Mouse (Mus musculus): ENCODE results near the gene Med8. TPM values are rescaled to one million over a fixed set of nuclear protein-coding genes. Genes with fewer than 3 reads are reported as not detected.
A peak's percentile ranks its signal among the peaks of the same experiment; 100 is the strongest.

The Med8 gene
- 144 and 154 TPM in 2 replicates for polyA plus RNA-seq (2016; fragmentation: Nextera tagmentation; extraction: Ambion mirVana)

GRCm38 (mm10) chr4:118409142-118409900 is at the start of gene Med8, which contains the start of gene Szt2:
Gene Med8, plus strand, starts transcription at chr4:118409337.
Gene Szt2, minus strand, starts transcription at chr4:118409273.
- Histone ChIP-seq H3K36me3 (replicated peaks) (peaks cover 40% of the 10 kb centered on the region), H3K4me3 (replicated peaks) (peak within 1 kb of the TSS; percentile 93), H3K4me1 (peaks cover 21% of the 10 kb centered on the region), H3K9me3 (no peaks in the 10 kb centered on the region), H3K27me3 (no peaks in the 10 kb centered on the region), H3K9ac (peak within 1 kb of the TSS; percentile 92), H3K4me2 (peak within 1 kb of the TSS; percentile 87), H3K27ac (0 out of 2 replicates have a peak within 1 kb of the TSS, but pooled peaks have one; percentile 36)
- under 1% methylated on average over 53 of the region's 53 CpGs for WGBS
- ATAC-seq (ENCODE audit: low FRiP score): peak; percentile 97

GRCm38 (mm10) chr4:118359896-118360720 is 49.0 kb upstream of the Med8 start:
- Histone ChIP-seq H3K27me3 (0 out of 2 replicates have a peak, but pooled peaks cover 8% of the 10 kb centered on the region), H3K4me2 (peak overlapping the region; percentile 79), H3K9ac (peak overlapping the region; percentile 75), H3K27ac (peak overlapping the region; percentile 87), H3K4me3 (replicated peaks) (peak overlapping the region; percentile 60), H3K9me3 (no peaks in the 10 kb centered on the region), H3K4me1 (peaks cover 13% of the 10 kb centered on the region), H3K36me3 (replicated peaks) (peaks cover 34% of the 10 kb centered on the region)
- ATAC-seq (ENCODE audit: low FRiP score): peak; percentile 86
- WGBS: 1% methylated on average over 54 of the region's 54 CpGs

- H3K4me1 ChIP-seq: peaks cover 13% of the 10 kb centered on the region
- no peak overlapping the region for H3K4me3 ChIP-seq (replicated peaks)
- H3K4me2 ChIP-seq: no peak overlapping the region
- no peak for ATAC-seq (ENCODE audit: low FRiP score)
- H3K27ac ChIP-seq: no peak overlapping the region
- 0 out of 2 replicates have a peak, but pooled peaks cover 8% of the 10 kb centered on the region for H3K27me3 ChIP-seq
- H3K36me3 ChIP-seq (replicated peaks): peaks cover 48% of the 10 kb centered on the region
- no peak overlapping the region for H3K9ac ChIP-seq
- H3K9me3 ChIP-seq: no peaks in the 10 kb centered on the region
- 86% methylated on average over 5 of the region's 5 CpGs for WGBS
These were observed 47.7 kb upstream of the Med8 start for GRCm38 (mm10) chr4:118361451-118361850.

- H3K4me3 ChIP-seq (replicated peaks): no peak overlapping the region
- peaks cover 57% of the 10 kb centered on the region for H3K36me3 ChIP-seq (replicated peaks)
- no peaks in the 10 kb centered on the region for H3K9me3 ChIP-seq
- no peak overlapping the region for H3K4me2 ChIP-seq
- H3K9ac ChIP-seq: no peak overlapping the region
- no peak overlapping the region for H3K27ac ChIP-seq
- no peak for ATAC-seq (ENCODE audit: low FRiP score)
- H3K27me3 ChIP-seq: 0 out of 2 replicates have a peak, but pooled peaks cover 4% of the 10 kb centered on the region
- WGBS: 89% methylated on average over 6 of the region's 6 CpGs
- H3K4me1 ChIP-seq: peaks cover 13% of the 10 kb centered on the region
These were observed 46.3 kb upstream of the Med8 start for GRCm38 (mm10) chr4:118362879-118363278.

GRCm38 (mm10) chr4:118363985-118364384 is 45.2 kb upstream of the Med8 start:
- H3K27me3 ChIP-seq: no peaks in the 10 kb centered on the region
- no peaks in the 10 kb centered on the region for H3K9me3 ChIP-seq
- ATAC-seq (ENCODE audit: low FRiP score): no peak
- H3K4me1 ChIP-seq: peaks cover 13% of the 10 kb centered on the region
- H3K9ac ChIP-seq: no peak overlapping the region
- 94% methylated on average over 3 of the region's 3 CpGs for WGBS
- H3K27ac ChIP-seq: no peak overlapping the region
- no peak overlapping the region for H3K4me2 ChIP-seq
- H3K36me3 ChIP-seq (replicated peaks): peaks cover 68% of the 10 kb centered on the region
- no peak overlapping the region for H3K4me3 ChIP-seq (replicated peaks)

GRCm38 (mm10) chr4:118364641-118365040 is 44.5 kb upstream of the Med8 start:
- Histone ChIP-seq H3K9me3 (no peaks in the 10 kb centered on the region), H3K4me1 (peaks cover 8% of the 10 kb centered on the region), H3K4me3 (replicated peaks) (no peak overlapping the region), H3K9ac (no peak overlapping the region), H3K27me3 (no peaks in the 10 kb centered on the region), H3K4me2 (no peak overlapping the region), H3K27ac (no peak overlapping the region), H3K36me3 (replicated peaks) (peaks cover 75% of the 10 kb centered on the region)
- no peak for ATAC-seq (ENCODE audit: low FRiP score)
- 94% methylated on average over 13 of the region's 13 CpGs for WGBS

GRCm38 (mm10) chr4:118365991-118366390 is 43.1 kb upstream of the Med8 start:
- H3K27me3 ChIP-seq: no peaks in the 10 kb centered on the region
- no peak overlapping the region for H3K27ac ChIP-seq
- 94% methylated on average over 14 of the region's 14 CpGs for WGBS
- H3K4me3 ChIP-seq (replicated peaks): no peak overlapping the region
- H3K4me2 ChIP-seq: no peak overlapping the region
- peaks cover 84% of the 10 kb centered on the region for H3K36me3 ChIP-seq (replicated peaks)
- H3K9me3 ChIP-seq: no peaks in the 10 kb centered on the region
- H3K9ac ChIP-seq: no peak overlapping the region
- ATAC-seq (ENCODE audit: low FRiP score): no peak
- no peaks in the 10 kb centered on the region for H3K4me1 ChIP-seq

GRCm38 (mm10) chr4:118367551-118367950 is 41.6 kb upstream of the Med8 start:
- Histone ChIP-seq H3K4me3 (replicated peaks) (no peak overlapping the region), H3K36me3 (replicated peaks) (peaks cover 85% of the 10 kb centered on the region)
- WGBS: 93% methylated on average over 12 of the region's 12 CpGs

GRCm38 (mm10) chr4:118368616-118369015 is 40.5 kb upstream of the Med8 start:
- WGBS: 93% methylated on average over 3 of the region's 3 CpGs

More at GRCm38 (mm10) chr4:118367551-118367950, 41.6 kb upstream of the Med8 start:
- no peaks in the 10 kb centered on the region for H3K27me3 ChIP-seq
- no peaks in the 10 kb centered on the region for H3K9me3 ChIP-seq
- H3K4me1 ChIP-seq: no peaks in the 10 kb centered on the region
- H3K4me2 ChIP-seq: no peak overlapping the region
- ATAC-seq (ENCODE audit: low FRiP score): no peak
- H3K9ac ChIP-seq: no peak overlapping the region
- no peak overlapping the region for H3K27ac ChIP-seq

GRCm38 (mm10) chr4:118371822-118372221 is 37.3 kb upstream of the Med8 start:
- 93% methylated on average over 13 of the region's 13 CpGs for WGBS
- ATAC-seq (ENCODE audit: low FRiP score): no peak
- Histone ChIP-seq H3K9ac (no peak overlapping the region), H3K4me1 (no peaks in the 10 kb centered on the region), H3K27me3 (no peaks in the 10 kb centered on the region), H3K9me3 (no peaks in the 10 kb centered on the region), H3K4me2 (no peak overlapping the region), H3K27ac (no peak overlapping the region), H3K36me3 (replicated peaks) (peaks cover 88% of the 10 kb centered on the region), H3K4me3 (replicated peaks) (no peak overlapping the region)

More at GRCm38 (mm10) chr4:118368616-118369015, 40.5 kb upstream of the Med8 start:
- Histone ChIP-seq H3K4me3 (replicated peaks) (no peak overlapping the region), H3K27ac (no peak overlapping the region), H3K27me3 (no peaks in the 10 kb centered on the region), H3K9ac (no peak overlapping the region), H3K4me2 (no peak overlapping the region), H3K36me3 (replicated peaks) (peaks cover 85% of the 10 kb centered on the region), H3K9me3 (no peaks in the 10 kb centered on the region), H3K4me1 (no peaks in the 10 kb centered on the region)
- ATAC-seq (ENCODE audit: low FRiP score): no peak

GRCm38 (mm10) chr4:118375999-118376398 is 33.1 kb upstream of the Med8 start:
- no peak overlapping the region for H3K4me2 ChIP-seq
- no peak overlapping the region for H3K9ac ChIP-seq
- peaks cover 91% of the 10 kb centered on the region for H3K36me3 ChIP-seq (replicated peaks)
- H3K4me3 ChIP-seq (replicated peaks): no peak overlapping the region
- no peak for ATAC-seq (ENCODE audit: low FRiP score)
- H3K9me3 ChIP-seq: no peaks in the 10 kb centered on the region
- 92% methylated on average over 6 of the region's 6 CpGs for WGBS
- H3K27ac ChIP-seq: no peak overlapping the region
- H3K4me1 ChIP-seq: no peaks in the 10 kb centered on the region
- no peaks in the 10 kb centered on the region for H3K27me3 ChIP-seq

DNA sequence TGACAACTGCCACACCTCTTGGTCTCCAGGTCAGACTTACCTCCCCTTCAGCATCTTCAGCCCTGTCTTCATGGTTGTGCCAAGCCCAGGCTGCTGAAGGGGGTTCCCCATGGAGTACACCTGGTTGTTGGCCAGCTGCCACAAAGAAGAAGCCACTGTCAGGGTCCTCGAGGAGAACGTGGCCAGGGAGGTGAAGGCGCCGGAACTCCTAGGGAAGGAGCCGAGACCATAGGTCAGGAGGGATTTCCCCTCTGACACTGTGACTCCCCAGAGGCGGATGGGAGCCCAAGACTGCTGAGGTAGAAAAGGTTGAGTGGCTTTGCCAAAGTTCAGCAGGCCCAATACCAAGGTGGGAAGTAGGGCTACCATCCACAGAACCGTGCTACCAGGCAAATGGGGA is 25.9 kb upstream of the Med8 start:
- no peak for ATAC-seq (ENCODE audit: low FRiP score)
- H3K36me3 ChIP-seq (replicated peaks): peaks cover 97% of the 10 kb centered on the region
- no peak overlapping the region for H3K27ac ChIP-seq
- WGBS: 92% methylated on average over 7 of the region's 7 CpGs
- no peaks in the 10 kb centered on the region for H3K27me3 ChIP-seq
- no peak overlapping the region for H3K4me3 ChIP-seq (replicated peaks)
- H3K9ac ChIP-seq: no peak overlapping the region
- H3K4me1 ChIP-seq: no peaks in the 10 kb centered on the region
- H3K4me2 ChIP-seq: no peak overlapping the region
- H3K9me3 ChIP-seq: no peaks in the 10 kb centered on the region
